Mouse (Mus musculus): ENCODE measurements around the gene Tacc2. TPM values are rescaled to one million over a fixed set of nuclear protein-coding genes. Genes with fewer than 3 reads are reported as not detected.

The Tacc2 gene
- polyA plus RNA-seq, 1 experiment from 2014 or later, result 25.3 TPM

GRCm38 (mm10) chr7:130764160-130764559 is 186.9 kb downstream of the Tacc2 start:
- Histone ChIP-seq H3K4me2 (no peak overlapping the region), H3K27ac (no peak overlapping the region), H3K36me3 (peaks cover 15% of the 10 kb centered on the region; the same call in 1 of the 2 replicates), H3K9ac (no peak overlapping the region), H3K27me3 (no peaks in the 10 kb centered on the region), H3K4me3 (no peak overlapping the region), H3K4me1 (peaks cover 4% of the 10 kb centered on the region; the same call in 1 of the 2 replicates), H3K9me3 (no peaks in the 10 kb centered on the region)
- WGBS, result 90% methylated on average over 17 of the region's 17 CpGs
- no peak for ATAC-seq (ENCODE audit: borderline replicate concordance, extremely low read depth, low FRiP score, low TSS enrichment)

DNA sequence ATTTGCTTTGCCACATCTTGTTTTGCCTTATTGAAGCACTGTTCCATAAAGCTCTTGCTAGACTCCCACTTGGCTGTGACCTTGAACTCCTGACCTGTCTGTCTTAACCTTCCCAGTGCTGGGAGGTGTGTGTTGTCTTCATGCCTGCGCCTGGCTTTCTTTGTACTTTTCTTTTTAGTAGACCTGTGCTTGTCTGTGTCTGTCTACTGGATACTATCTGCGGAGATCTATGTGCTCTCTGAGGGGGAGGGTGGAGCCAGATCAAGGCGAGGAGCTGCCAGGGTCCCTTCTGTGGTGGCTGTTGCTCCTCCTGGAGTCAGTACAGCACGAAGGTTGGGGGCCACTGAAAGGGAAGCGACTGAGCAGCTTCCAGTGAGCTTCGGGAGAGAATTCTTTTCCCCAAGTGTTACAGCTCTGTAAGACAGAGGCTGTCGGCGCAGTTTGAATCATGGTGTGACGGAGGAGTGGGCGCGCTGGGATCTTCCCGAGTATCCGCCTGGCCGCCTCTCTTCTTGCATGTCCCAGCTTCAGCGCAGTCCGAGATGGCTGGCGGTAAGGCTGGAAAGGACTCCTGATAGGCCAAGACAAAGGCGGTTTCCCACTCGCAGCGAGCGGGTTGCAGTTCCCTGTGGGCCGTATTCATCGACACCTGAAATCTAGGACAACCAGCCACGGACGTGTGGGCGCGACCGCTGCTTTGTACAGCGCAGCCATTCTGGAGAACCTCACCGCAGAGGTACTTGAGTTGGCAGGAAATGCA is 189.4 kb downstream of the Tacc2 start:
- no peak overlapping the region for H3K4me3 ChIP-seq
- H3K27me3 ChIP-seq, result no peaks in the 10 kb centered on the region
- H3K9ac ChIP-seq, result no peak overlapping the region
- H3K27ac ChIP-seq, result no peak overlapping the region
- no peak for ATAC-seq (ENCODE audit: borderline replicate concordance, extremely low read depth, low FRiP score, low TSS enrichment)
- peaks cover 8% of the 10 kb centered on the region; the same call in 1 of the 2 replicates for H3K36me3 ChIP-seq
- no peaks in the 10 kb centered on the region for H3K9me3 ChIP-seq
- H3K4me2 ChIP-seq, result peak overlapping the region; percentile 22; the same call in 1 of the 2 replicates
- peaks cover 4% of the 10 kb centered on the region; the same call in 1 of the 2 replicates for H3K4me1 ChIP-seq
- WGBS, result 64% methylated on average over 30 of the region's 30 CpGs

- Histone ChIP-seq H3K27me3 (no peaks in the 10 kb centered on the region), H3K9ac (no peak overlapping the region), H3K27ac (no peak overlapping the region), H3K4me1 (no peaks in the 10 kb centered on the region), H3K9me3 (no peaks in the 10 kb centered on the region), H3K4me3 (no peak overlapping the region), H3K36me3 (peaks cover 8% of the 10 kb centered on the region; the same call in 1 of the 2 replicates), H3K4me2 (no peak overlapping the region)
- WGBS, result 90% methylated on average over 4 of the region's 4 CpGs
- ATAC-seq (ENCODE audit: borderline replicate concordance, extremely low read depth, low FRiP score, low TSS enrichment), result no peak
Observed at GRCm38 (mm10) chr7:130768151-130768550, 190.9 kb downstream of the Tacc2 start.

GRCm38 (mm10) chr7:130770707-130771106 is 193.5 kb downstream of the Tacc2 start:
- H3K9me3 ChIP-seq, result no peaks in the 10 kb centered on the region
- WGBS, result 17% methylated on average over 3 of the region's 3 CpGs

DNA sequence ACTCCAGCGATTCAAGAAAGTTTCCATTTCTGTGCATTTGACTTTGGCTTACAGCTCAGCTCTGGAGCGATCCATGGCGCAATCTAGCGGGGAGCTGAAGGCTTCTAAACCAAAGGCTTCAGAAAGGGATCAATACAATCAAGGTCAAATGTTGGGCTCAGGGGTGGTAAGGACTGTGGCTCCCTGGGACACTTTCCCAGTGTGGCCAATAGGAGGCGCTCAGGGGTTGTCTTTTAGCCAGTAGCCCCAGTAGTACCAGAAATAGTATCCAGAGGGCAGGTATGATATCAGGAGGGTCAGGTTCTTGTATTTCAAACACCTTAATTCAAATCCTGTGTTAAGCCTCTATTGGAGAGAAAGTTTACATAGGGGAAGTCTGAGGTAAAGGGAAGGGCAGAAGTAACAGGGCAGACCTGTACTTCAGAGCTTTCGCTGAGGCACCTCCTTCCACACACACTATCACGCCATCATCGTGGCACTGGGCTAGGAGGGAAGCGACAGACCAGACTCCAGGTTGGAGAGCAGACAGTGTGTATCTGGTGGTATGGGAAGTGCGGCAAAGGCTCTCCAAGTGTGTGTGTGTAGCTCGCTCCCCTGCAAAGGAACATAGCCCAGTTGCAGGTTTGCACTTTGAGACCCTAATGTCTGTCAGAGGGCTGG is 196.1 kb downstream of the Tacc2 start:
- WGBS, result 52% methylated on average over 11 of the region's 11 CpGs
- no peak overlapping the region for H3K27ac ChIP-seq
- ATAC-seq (ENCODE audit: borderline replicate concordance, extremely low read depth, low FRiP score, low TSS enrichment), result peak; percentile 46; the same call in 1 of the 2 replicates

More at GRCm38 (mm10) chr7:130770707-130771106, 193.5 kb downstream of the Tacc2 start:
- no peak overlapping the region for H3K4me2 ChIP-seq
- no peak overlapping the region for H3K9ac ChIP-seq
- no peaks in the 10 kb centered on the region for H3K4me1 ChIP-seq
- no peaks in the 10 kb centered on the region for H3K36me3 ChIP-seq
- no peak overlapping the region for H3K4me3 ChIP-seq
- no peak for ATAC-seq (ENCODE audit: borderline replicate concordance, extremely low read depth, low FRiP score, low TSS enrichment)
- no peak overlapping the region for H3K27ac ChIP-seq
- no peaks in the 10 kb centered on the region for H3K27me3 ChIP-seq

DNA sequence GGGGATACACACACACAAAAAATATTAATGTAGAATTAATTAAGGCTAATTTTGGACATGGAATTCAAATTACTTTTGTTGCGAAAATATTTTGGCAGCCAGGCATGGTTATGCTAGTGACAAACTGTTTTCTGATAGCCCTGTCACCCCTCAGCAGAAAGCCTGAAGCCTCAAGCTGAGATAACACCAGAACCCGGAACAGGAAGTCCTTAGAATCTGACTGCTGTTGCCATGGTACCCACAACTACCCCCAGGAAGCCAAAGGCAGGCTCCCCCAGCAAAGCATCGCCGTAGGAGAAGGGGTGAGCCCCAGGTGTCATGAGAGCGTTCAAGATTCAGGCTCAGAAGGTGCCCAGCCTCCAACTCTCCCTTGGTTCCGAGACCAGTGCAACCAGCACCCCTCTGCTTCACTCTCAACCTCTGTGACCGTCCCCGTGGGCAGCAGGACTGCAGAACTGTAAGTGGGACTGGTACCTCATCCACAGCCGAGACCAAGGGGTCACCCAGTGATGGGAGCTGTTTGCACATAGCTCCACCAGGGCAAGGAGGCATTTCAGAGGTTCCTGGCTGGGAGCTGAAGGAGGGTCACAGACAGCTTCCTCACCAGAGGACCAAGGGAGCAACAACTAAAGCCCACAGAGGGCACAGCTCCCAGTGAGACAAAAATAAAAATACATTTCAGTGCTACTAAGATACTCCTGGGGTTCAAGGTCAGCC is 196.8 kb downstream of the Tacc2 start, which contains the start of gene Btbd16:
Btbd16 (plus strand) TSS at position 156 of the 717 bp plus-strand sequence.
- H3K4me1 ChIP-seq, result no peaks in the 10 kb centered on the region
- H3K27me3 ChIP-seq, result no peaks in the 10 kb centered on the region
- no peak within 1 kb of the TSS for H3K27ac ChIP-seq
- no peak within 1 kb of the TSS for H3K4me3 ChIP-seq
- H3K4me2 ChIP-seq, result no peak within 1 kb of the TSS
- no peak within 1 kb of the TSS for H3K9ac ChIP-seq
- no peak for ATAC-seq (ENCODE audit: borderline replicate concordance, extremely low read depth, low FRiP score, low TSS enrichment)
- H3K36me3 ChIP-seq, result no peaks in the 10 kb centered on the region
- WGBS, result 34% methylated on average over 9 of the region's 9 CpGs
- no peaks in the 10 kb centered on the region for H3K9me3 ChIP-seq

More for the DNA sequence above, 196.1 kb downstream of the Tacc2 start:
- no peaks in the 10 kb centered on the region for H3K4me1 ChIP-seq
- H3K27me3 ChIP-seq, result no peaks in the 10 kb centered on the region
- no peak overlapping the region for H3K4me2 ChIP-seq
- H3K9me3 ChIP-seq, result no peaks in the 10 kb centered on the region
- no peak overlapping the region for H3K4me3 ChIP-seq
- no peaks in the 10 kb centered on the region for H3K36me3 ChIP-seq
- H3K9ac ChIP-seq, result no peak overlapping the region

DNA sequence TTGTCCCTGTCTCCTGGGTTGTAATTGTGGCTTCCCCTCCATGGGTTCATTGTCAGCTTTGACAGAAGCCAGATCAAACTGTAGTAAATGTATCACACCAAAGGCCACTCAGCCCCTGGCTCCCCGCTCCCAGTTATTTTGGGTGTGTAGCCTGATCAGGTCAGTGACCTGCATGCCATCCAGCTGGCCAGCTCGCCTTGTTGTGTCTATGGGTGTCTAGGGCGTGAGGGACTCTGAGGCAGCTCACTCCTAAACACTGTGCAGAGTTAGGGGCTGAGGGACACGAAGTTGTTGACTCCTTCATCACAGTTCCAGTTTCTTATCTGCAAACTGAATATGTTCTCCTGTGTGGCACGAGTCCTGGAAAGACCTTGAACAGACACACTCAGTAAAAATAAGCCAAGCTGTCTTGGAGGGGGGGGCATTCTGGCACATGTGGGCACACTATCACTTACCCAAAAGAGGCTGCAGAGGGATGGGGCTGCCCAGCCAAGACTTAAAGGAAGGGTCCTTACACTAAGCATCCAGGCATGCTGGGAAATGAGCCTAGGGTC is 203.7 kb downstream of the Tacc2 start:
- no peak overlapping the region for H3K27ac ChIP-seq
- no peak overlapping the region for H3K9ac ChIP-seq
- no peak overlapping the region for H3K4me3 ChIP-seq
- peaks cover 1% of the 10 kb centered on the region for H3K4me1 ChIP-seq
- WGBS, result 50% methylated on average over 5 of the region's 5 CpGs
- H3K4me2 ChIP-seq, result no peak overlapping the region
- H3K9me3 ChIP-seq, result no peaks in the 10 kb centered on the region
- no peaks in the 10 kb centered on the region for H3K27me3 ChIP-seq
- ATAC-seq (ENCODE audit: borderline replicate concordance, extremely low read depth, low FRiP score, low TSS enrichment), result no peak
- no peaks in the 10 kb centered on the region for H3K36me3 ChIP-seq

DNA sequence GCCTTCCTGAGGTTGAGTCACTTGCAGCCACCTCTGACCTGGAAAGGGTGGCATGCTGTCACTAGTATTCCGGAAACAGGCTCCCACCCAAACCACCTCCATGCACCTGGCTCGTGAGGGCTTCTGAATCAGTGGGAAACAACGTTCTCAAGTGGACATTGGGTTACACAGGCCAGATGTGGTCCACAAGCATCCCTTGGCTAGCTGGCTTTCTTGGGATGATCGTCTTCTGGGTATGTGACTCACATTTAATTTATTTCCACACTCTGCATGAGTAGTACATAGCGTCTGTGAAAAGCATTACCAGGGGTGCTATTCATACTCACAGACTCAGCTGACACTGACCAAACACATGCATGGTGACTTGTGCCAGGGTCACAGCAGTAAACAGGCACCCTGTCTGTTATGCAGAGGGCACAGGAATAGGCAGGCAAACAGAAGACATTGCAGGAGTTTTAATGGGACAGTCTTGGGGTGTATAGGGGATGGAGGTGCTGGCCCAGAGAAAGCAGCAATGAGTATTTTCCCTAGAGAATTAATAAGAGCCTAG is 205.3 kb downstream of the Tacc2 start:
- 68% methylated on average over 5 of the region's 5 CpGs for WGBS
- Histone ChIP-seq H3K9me3 (no peaks in the 10 kb centered on the region), H3K27me3 (no peaks in the 10 kb centered on the region), H3K4me2 (no peak overlapping the region), H3K4me1 (peaks cover 11% of the 10 kb centered on the region), H3K36me3 (no peaks in the 10 kb centered on the region), H3K27ac (no peak overlapping the region), H3K4me3 (no peak overlapping the region), H3K9ac (no peak overlapping the region)
- no peak for ATAC-seq (ENCODE audit: borderline replicate concordance, extremely low read depth, low FRiP score, low TSS enrichment)

DNA sequence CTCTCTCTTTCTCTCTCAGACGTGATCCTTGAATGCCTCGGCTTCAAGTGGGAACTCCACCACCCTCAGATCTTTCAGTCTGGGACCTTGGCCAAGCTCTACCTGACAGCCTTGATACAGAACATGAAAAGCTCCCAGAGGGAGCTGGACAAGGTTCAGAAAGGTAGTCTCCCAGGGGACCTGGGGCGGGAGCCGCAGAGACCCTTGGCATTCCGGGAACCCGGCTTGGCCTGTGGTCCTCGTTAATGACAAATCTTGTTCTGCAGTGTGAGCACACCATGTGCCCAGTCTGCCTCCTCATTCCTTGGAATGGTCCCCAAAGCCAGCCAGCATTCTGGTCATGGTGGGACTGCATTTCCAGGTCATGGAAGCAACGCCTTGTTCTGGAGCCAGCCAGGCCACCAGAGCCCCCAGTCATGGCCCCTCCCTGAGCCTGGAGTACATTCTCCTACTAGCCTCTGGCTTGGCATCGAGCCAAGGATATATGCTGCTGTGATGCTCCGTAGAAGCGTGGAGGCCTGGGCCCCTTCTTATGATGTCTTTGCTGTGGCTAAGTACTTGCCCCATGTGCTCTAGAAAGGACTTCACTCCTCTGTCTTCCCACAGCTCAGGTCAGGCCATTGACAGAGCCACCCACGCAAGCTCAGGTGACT is 208.8 kb downstream of the Tacc2 start:
- 0 out of 2 replicates have a peak overlapping the region, but pooled peaks have one; percentile 42 for H3K27ac ChIP-seq
- no peak overlapping the region for H3K9ac ChIP-seq
- ATAC-seq (ENCODE audit: borderline replicate concordance, extremely low read depth, low FRiP score, low TSS enrichment), result peak; percentile 75
- WGBS, result 53% methylated on average over 12 of the region's 12 CpGs
- H3K9me3 ChIP-seq, result no peaks in the 10 kb centered on the region
- peaks cover 11% of the 10 kb centered on the region for H3K4me1 ChIP-seq
- H3K4me2 ChIP-seq, result no peak overlapping the region; the same call in 1 of the 2 replicates
- no peaks in the 10 kb centered on the region for H3K36me3 ChIP-seq
- no peak overlapping the region for H3K4me3 ChIP-seq
- H3K27me3 ChIP-seq, result no peaks in the 10 kb centered on the region

DNA sequence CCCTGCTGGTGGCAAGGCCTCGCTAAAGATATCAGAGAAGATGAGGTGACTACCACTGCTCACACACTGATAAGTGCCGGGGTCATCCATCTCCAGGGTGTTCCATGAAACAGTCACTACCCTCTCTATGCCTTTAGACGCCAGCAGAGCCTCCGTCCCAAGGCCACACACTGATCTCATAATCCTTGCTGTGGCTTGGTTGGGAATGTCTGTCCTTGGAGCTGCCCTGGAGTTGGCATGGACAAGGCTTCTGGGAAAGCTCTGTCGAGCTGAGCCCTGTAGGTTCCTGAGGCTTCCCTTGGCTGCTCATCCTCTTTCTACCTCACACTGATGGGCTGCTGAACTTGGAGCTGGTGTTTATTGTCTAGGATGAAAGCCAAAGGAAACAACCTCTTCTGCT is 209.5 kb downstream of the Tacc2 start:
- ATAC-seq (ENCODE audit: borderline replicate concordance, extremely low read depth, low FRiP score, low TSS enrichment), result no peak
- Histone ChIP-seq H3K4me1 (peaks cover 11% of the 10 kb centered on the region), H3K4me2 (no peak overlapping the region), H3K27ac (no peak overlapping the region), H3K9ac (no peak overlapping the region), H3K36me3 (no peaks in the 10 kb centered on the region), H3K4me3 (no peak overlapping the region), H3K27me3 (no peaks in the 10 kb centered on the region), H3K9me3 (no peaks in the 10 kb centered on the region)
- 61% methylated on average over 5 of the region's 5 CpGs for WGBS

GRCm38 (mm10) chr7:130787537-130787936 is 210.3 kb downstream of the Tacc2 start:
- H3K36me3 ChIP-seq, result no peaks in the 10 kb centered on the region
- H3K4me1 ChIP-seq, result peaks cover 11% of the 10 kb centered on the region
- no peaks in the 10 kb centered on the region for H3K27me3 ChIP-seq
- no peak overlapping the region for H3K4me2 ChIP-seq
- H3K9ac ChIP-seq, result no peak overlapping the region
- no peak for ATAC-seq (ENCODE audit: borderline replicate concordance, extremely low read depth, low FRiP score, low TSS enrichment)
- H3K9me3 ChIP-seq, result no peaks in the 10 kb centered on the region
- no peak overlapping the region for H3K4me3 ChIP-seq
- H3K27ac ChIP-seq, result no peak overlapping the region
- 81% methylated on average over 4 of the region's 4 CpGs for WGBS
